Mouse (Mus musculus): ENCODE measurements around the gene Dbp. TPM values are rescaled to one million over a fixed set of nuclear protein-coding genes. Genes with fewer than 3 reads are reported as not detected.
A peak's percentile ranks its signal among the peaks of the same experiment; 100 is the strongest.

The Dbp gene
- total and polyA plus RNA-seq, 3 experiments: 7.9 to 11.0 (median 10.4) TPM

GRCm38 (mm10) chr7:45733477-45733876 is 28.6 kb downstream of the Dbp start:
- H3K9me3 ChIP-seq (replicated peaks; ENCODE audit: low read length): no peaks in the 10 kb centered on the region
- dilution Hi-C loops (cut with MboI; ENCODE audit: extremely low pct_ligation_motif_present, extremely low pct_unique_long_range_greater_than_20kb, low sequenced_read_pairs) (no loop called here), in situ Hi-C loops (cut with MboI; ENCODE audit: low pct_ligation_motif_present, low pct_unique_long_range_greater_than_20kb, low sequenced_read_pairs) (loop anchor here (10.0 kb wide), 2 partner anchors 191 to 271 kb away; partner anchors contain the start of genes Ccdc114 and Emp3)
- H3K36me3 ChIP-seq (replicated peaks in 1 of 2; ENCODE audit: control insufficient read depth in 1 of 2, insufficient read depth in 1 of 2, low read length in 1 of 2): peaks cover 6 to 19% of the 10 kb centered on the region in 2 experiments
- no peak overlapping the region for H3K4me2 ChIP-seq (ENCODE audit: insufficient read depth, low read depth, poor library complexity, severe bottlenecking)
- no peaks in the 10 kb centered on the region for H3K27me3 ChIP-seq (replicated peaks)
- H3K79me2 ChIP-seq (replicated peaks; ENCODE audit: control insufficient read depth, extremely low read depth, insufficient read depth, poor library complexity, severe bottlenecking): no peaks in the 10 kb centered on the region
- H3K27ac ChIP-seq (ENCODE audit: insufficient read depth, low read depth): no peak overlapping the region
- DNase-seq (ENCODE audit: extremely low read depth): no peak
- no peak overlapping the region for H3K4me3 ChIP-seq (replicated peaks in 1 of 3; ENCODE audit: low read depth in 2 of 3, low read length in 2 of 3, poor library complexity in 1 of 3)
- TF ChIP-seq MAFK (IDR thresholded peaks at IDR 0.05; ENCODE audit: insufficient replicate concordance, low read length) (no peak), UBTF (IDR thresholded peaks at IDR 0.05; ENCODE audit: low read depth, low read length) (no peak)
- H3K4me1 ChIP-seq (ENCODE audit: control insufficient read depth in 1 of 2, insufficient read depth in 2 of 2): peaks cover 0 to 10% of the 10 kb centered on the region in 2 experiments; a peak in 2 of 4 replicates
- H3K9ac ChIP-seq (ENCODE audit: insufficient read depth, low read depth): no peak overlapping the region

GRCm38 (mm10) chr7:45739162-45739763 is 34.4 kb downstream of the Dbp start:
- DNase-seq (ENCODE audit: extremely low read depth): peak; percentile 69
- no peak overlapping the region for H3K9ac ChIP-seq (ENCODE audit: insufficient read depth, low read depth)
- H3K4me1 ChIP-seq (ENCODE audit: control insufficient read depth in 1 of 2, insufficient read depth in 2 of 2): peaks cover 5 to 12% of the 10 kb centered on the region in 2 experiments
- no peak overlapping the region for H3K27ac ChIP-seq (ENCODE audit: insufficient read depth, low read depth)
- no peaks in the 10 kb centered on the region for H3K9me3 ChIP-seq (replicated peaks; ENCODE audit: low read length)
- in situ Hi-C loops (cut with MboI; ENCODE audit: low pct_ligation_motif_present, low pct_unique_long_range_greater_than_20kb, low sequenced_read_pairs) (loop anchor here (10.0 kb wide), 2 partner anchors 186 to 266 kb away; partner anchors contain the start of genes Ccdc114 and Emp3), dilution Hi-C loops (cut with MboI; ENCODE audit: extremely low pct_ligation_motif_present, extremely low pct_unique_long_range_greater_than_20kb, low sequenced_read_pairs) (no loop called here)
- TF ChIP-seq CTCF (conservative IDR thresholded peaks at IDR 0.05 in 1 of 2, IDR thresholded peaks at IDR 0.05 in 1 of 2; ENCODE audit: low read depth in 2 of 2, low read length in 2 of 2) (peak; percentile 32 to 65; a peak in 3 of 4 replicates), KAT2A (IDR thresholded peaks at IDR 0.05; ENCODE audit: insufficient replicate concordance, low read length) (no peak), SMC3 (IDR thresholded peaks at IDR 0.05; ENCODE audit: low read depth, low read length) (peak; percentile 53), GABPA (IDR thresholded peaks at IDR 0.05; ENCODE audit: insufficient replicate concordance, low read depth, low read length) (no peak), POLR2A (IDR thresholded peaks at IDR 0.05; ENCODE audit: low read depth, low read length) (no peak), RAD21 (IDR thresholded peaks at IDR 0.05; ENCODE audit: low read depth, low read length) (peak; percentile 51), UBTF (IDR thresholded peaks at IDR 0.05; ENCODE audit: low read depth, low read length) (no peak), JUND (conservative IDR thresholded peaks at IDR 0.05; ENCODE audit: low read depth, low read length) (no peak), ZNF384 (IDR thresholded peaks at IDR 0.05; ENCODE audit: low read depth, low read length) (no peak; the same call in 1 of the 2 replicates), ETS1 (conservative IDR thresholded peaks at IDR 0.05; ENCODE audit: low read depth, low read length) (no peak), ELF1 (IDR thresholded peaks at IDR 0.05; ENCODE audit: low read depth, low read length) (no peak), MAZ (IDR thresholded peaks at IDR 0.05; ENCODE audit: low read depth, low read length) (no peak)
- no peak overlapping the region for H3K4me3 ChIP-seq (replicated peaks in 1 of 3; ENCODE audit: low read depth in 2 of 3, low read length in 2 of 3, poor library complexity in 1 of 3)
- no peaks in the 10 kb centered on the region for H3K79me2 ChIP-seq (replicated peaks; ENCODE audit: control insufficient read depth, extremely low read depth, insufficient read depth, poor library complexity, severe bottlenecking)
- peaks cover 8% of the 10 kb centered on the region for H3K27me3 ChIP-seq (replicated peaks)
- no peak overlapping the region for H3K4me2 ChIP-seq (ENCODE audit: insufficient read depth, low read depth, poor library complexity, severe bottlenecking)
- H3K36me3 ChIP-seq (replicated peaks in 1 of 2; ENCODE audit: control insufficient read depth in 1 of 2, insufficient read depth in 1 of 2, low read length in 1 of 2): no peaks in the 10 kb centered on the region
